Comparison of ENCODE assay signal across 17 mouse cellular contexts in genomic region chr10:4974246-4974645, GRCm38 (mm10).
"Had no signal": no experiment of that assay in that cellular context is flagged by ENCODE, and none has a peak within 500 bp of the region (broad histone marks: within the 10 kb centered on the region; RNA-seq: fewer than 3 reads in every experiment).

No protein-coding gene starts in this region.

- H3K4me3 ChIP-seq: lung, embryonic 15.5 days; megakaryocyte, embryonic 14.5 days; midbrain, embryonic 13.5 days; midbrain, embryonic 15.5 days; neural tube, embryonic 12.5 days; stomach, embryonic 15.5 days had no signal

- DNase-seq: lung, adult 2 months; lung, postnatal 14 days; lung, postnatal 36 days; right cerebral cortex, postnatal 14 days; thymus, adult 2 months; thymus, postnatal 25 days; thymus, postnatal 4 days had no signal

- H3K9me3 ChIP-seq: lung, embryonic 15.5 days; megakaryocyte, embryonic 14.5 days; midbrain, embryonic 13.5 days; midbrain, embryonic 15.5 days; neural tube, embryonic 12.5 days; stomach, embryonic 15.5 days had no signal

- ATAC-seq: lung, postnatal 0 days; midbrain, embryonic 13.5 days; midbrain, embryonic 15.5 days had no signal

- H3K9ac ChIP-seq: lung, embryonic 15.5 days; midbrain, embryonic 13.5 days; midbrain, embryonic 15.5 days; neural tube, embryonic 12.5 days; stomach, embryonic 15.5 days had no signal

- H3K4me1 ChIP-seq: lung, embryonic 15.5 days; midbrain, embryonic 13.5 days; midbrain, embryonic 15.5 days; neural tube, embryonic 12.5 days; stomach, embryonic 15.5 days had no signal

- H3K4me2 ChIP-seq: lung, embryonic 15.5 days; midbrain, embryonic 11.5 days; midbrain, embryonic 13.5 days; midbrain, embryonic 15.5 days; neural tube, embryonic 12.5 days; stomach, embryonic 15.5 days had no signal

- H3K36me3 ChIP-seq: lung, embryonic 15.5 days; midbrain, embryonic 13.5 days; midbrain, embryonic 15.5 days; neural tube, embryonic 12.5 days; stomach, embryonic 15.5 days had no signal

- H3K27ac ChIP-seq: lung, embryonic 15.5 days; macrophage; midbrain, embryonic 13.5 days; midbrain, embryonic 15.5 days; neural tube, embryonic 12.5 days; stomach, embryonic 15.5 days; stomach, postnatal 0 days had no signal

- H3K27me3 ChIP-seq: lung, embryonic 15.5 days; megakaryocyte, embryonic 14.5 days; midbrain, embryonic 13.5 days; midbrain, embryonic 15.5 days; neural tube, embryonic 12.5 days; stomach, embryonic 15.5 days had no signal
